Mouse (Mus musculus): ENCODE data around the gene Snx25. TPM values are rescaled to one million over a fixed set of nuclear protein-coding genes. Genes with fewer than 3 reads are reported as not detected.

Snx25 gene
- polyA plus RNA-seq, 1 experiment from 2014 or later, result 9.6 TPM

DNA sequence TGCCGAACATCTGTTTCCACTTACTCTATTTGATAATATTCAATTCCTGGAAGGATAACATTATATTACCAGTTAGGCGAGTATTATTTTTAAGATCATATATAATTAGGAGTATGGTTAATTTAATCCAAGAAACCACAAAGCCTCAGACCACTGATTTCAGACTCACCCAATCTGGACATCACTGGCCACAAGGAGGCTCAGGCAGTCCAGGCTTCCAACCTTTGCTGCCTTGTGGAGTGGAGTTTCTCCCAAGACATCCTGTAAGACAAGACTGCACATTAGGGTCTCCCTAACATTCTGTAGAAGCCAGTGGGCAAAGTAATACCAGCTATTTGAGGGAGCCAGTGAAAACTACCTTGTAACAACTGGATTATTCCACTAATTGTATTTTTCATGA lies 153.7 kb downstream of the Snx25 start:
- Histone ChIP-seq H3K4me3 (ENCODE audit: low read depth, low read length) (0 out of 2 replicates have a peak overlapping the region, but pooled peaks have one; percentile 14), H3K4me2 (ENCODE audit: low read depth, low read length) (peak overlapping the region; percentile 97)
- 50% methylated on average over 2 of the region's 2 CpGs for WGBS

DNA sequence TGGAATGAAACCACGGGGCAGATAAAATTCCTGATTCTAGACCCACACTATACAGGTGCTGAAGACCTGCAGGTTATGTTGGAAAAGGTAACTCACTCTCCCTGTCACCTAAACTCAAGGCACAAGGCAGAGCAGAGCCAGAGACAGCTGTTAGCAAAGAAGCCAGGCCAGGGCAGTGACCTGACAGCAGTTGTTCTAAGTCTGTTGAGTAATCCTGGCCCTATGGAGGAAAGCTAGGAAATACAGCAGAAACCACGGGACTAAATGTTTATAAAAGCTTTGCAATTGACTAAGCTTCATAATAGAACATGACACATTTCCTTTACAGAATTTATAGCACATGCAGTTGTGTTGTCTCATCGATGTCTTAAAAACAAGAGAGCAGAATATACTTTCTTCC lies 156.4 kb downstream of the Snx25 start:
- H3K27ac ChIP-seq (replicated peaks; ENCODE audit: low read depth, low read length), result no peak overlapping the region
- no peak overlapping the region for H3K9ac ChIP-seq (ENCODE audit: low read depth, low read length)
- H3K4me2 ChIP-seq (ENCODE audit: low read depth, low read length), result no peak overlapping the region
- H3K27me3 ChIP-seq (replicated peaks; ENCODE audit: control insufficient read depth, insufficient read depth, low read length), result no peaks in the 10 kb centered on the region
- H3K4me1 ChIP-seq (ENCODE audit: control insufficient read depth, insufficient read depth, low read length), result peaks cover 7% of the 10 kb centered on the region
- H3K36me3 ChIP-seq (ENCODE audit: control insufficient read depth, insufficient read depth, low read length), result peaks cover 40% of the 10 kb centered on the region
- 90% methylated on average over 3 of the region's 3 CpGs for WGBS
- no peak overlapping the region for H3K4me3 ChIP-seq (ENCODE audit: low read depth, low read length)
- no peaks in the 10 kb centered on the region for H3K9me3 ChIP-seq (ENCODE audit: control insufficient read depth, low read length)
- DNase-seq (ENCODE audit: low spot score), result no peak
- no peak for ATAC-seq (ENCODE audit: low read depth)

More for the DNA sequence above, 153.7 kb downstream of the Snx25 start:
- Histone ChIP-seq H3K27ac (replicated peaks; ENCODE audit: low read depth, low read length) (no peak overlapping the region), H3K27me3 (replicated peaks; ENCODE audit: control insufficient read depth, insufficient read depth, low read length) (no peaks in the 10 kb centered on the region), H3K4me1 (ENCODE audit: control insufficient read depth, insufficient read depth, low read length) (peaks cover 9% of the 10 kb centered on the region), H3K9me3 (ENCODE audit: control insufficient read depth, low read length) (no peaks in the 10 kb centered on the region), H3K36me3 (ENCODE audit: control insufficient read depth, insufficient read depth, low read length) (peaks cover 31% of the 10 kb centered on the region), H3K9ac (ENCODE audit: low read depth, low read length) (no peak overlapping the region)
- ATAC-seq (ENCODE audit: low read depth) (no peak), DNase-seq (ENCODE audit: low spot score) (peak; percentile 28)

DNA sequence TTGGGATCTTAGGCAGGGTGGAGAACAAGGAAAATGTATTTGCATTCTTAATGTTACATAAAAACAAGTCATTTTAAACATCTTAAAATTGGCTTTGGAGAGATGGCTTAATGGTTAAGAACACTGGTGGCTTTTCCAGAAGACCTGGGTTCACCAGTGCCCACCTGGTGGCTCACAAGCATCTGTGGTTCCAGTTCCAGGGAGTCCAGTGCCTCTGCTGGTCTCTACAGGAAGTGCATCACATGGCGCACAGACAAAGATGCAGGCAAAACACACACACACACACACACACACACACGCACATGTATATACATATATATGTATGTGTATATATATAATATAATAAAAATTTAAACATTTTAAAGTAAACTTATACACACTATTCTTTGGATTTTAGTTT lies 157.8 kb downstream of the Snx25 start:
- ATAC-seq (ENCODE audit: low read depth) (no peak), DNase-seq (ENCODE audit: low spot score) (no peak)
- no peak overlapping the region for H3K4me3 ChIP-seq (ENCODE audit: low read depth, low read length)
- no peak overlapping the region for H3K27ac ChIP-seq (replicated peaks; ENCODE audit: low read depth, low read length)
- WGBS, result 98% methylated on average over 2 of the region's 2 CpGs
- 0 out of 2 replicates have a peak, but pooled peaks cover 3% of the 10 kb centered on the region for H3K4me1 ChIP-seq (ENCODE audit: control insufficient read depth, insufficient read depth, low read length)
- H3K36me3 ChIP-seq (ENCODE audit: control insufficient read depth, insufficient read depth, low read length), result peaks cover 42% of the 10 kb centered on the region
- no peaks in the 10 kb centered on the region for H3K27me3 ChIP-seq (replicated peaks; ENCODE audit: control insufficient read depth, insufficient read depth, low read length)
- H3K9me3 ChIP-seq (ENCODE audit: control insufficient read depth, low read length), result no peaks in the 10 kb centered on the region
- H3K9ac ChIP-seq (ENCODE audit: low read depth, low read length), result no peak overlapping the region
- no peak overlapping the region for H3K4me2 ChIP-seq (ENCODE audit: low read depth, low read length)

DNA sequence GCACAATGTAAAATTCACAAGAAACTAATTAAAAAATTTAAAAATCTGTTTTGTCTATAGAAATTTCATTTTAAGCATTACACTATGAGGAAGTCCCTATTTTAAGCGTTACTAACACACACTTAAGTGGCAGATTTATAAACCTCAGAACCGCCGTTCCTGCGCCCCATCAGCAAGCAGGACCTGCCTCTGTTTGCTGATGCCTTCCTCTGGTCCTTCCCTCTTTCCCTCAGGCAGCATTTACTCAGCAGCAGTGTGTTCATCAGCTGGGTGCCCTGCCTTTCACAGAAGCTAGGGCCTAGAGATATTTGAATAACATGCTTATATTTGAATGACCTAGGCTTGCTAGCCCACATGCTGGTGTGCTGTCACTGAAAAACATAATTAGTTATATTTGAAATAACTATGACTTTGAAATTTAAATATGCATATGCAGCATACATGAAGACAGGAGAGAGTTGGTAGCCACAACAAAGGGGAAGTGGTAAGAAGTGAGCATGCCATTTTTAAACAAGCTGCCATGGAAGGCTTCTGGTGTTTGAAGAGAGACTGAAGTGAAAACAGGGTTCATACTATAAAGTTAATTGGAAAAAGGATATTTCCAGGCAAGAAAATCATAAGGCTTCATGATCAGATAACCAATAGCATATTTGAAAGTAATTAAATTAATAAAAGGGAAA lies 161.2 kb downstream of the Snx25 start:
- no peak overlapping the region for H3K9ac ChIP-seq (ENCODE audit: low read depth, low read length)
- ATAC-seq (ENCODE audit: low read depth), result no peak
- H3K9me3 ChIP-seq (ENCODE audit: control insufficient read depth, low read length), result no peaks in the 10 kb centered on the region
- peaks cover 35% of the 10 kb centered on the region for H3K36me3 ChIP-seq (ENCODE audit: control insufficient read depth, insufficient read depth, low read length)
- WGBS, result 92% methylated on average over 4 of the region's 4 CpGs
- DNase-seq (ENCODE audit: low spot score), result no peak
- no peaks in the 10 kb centered on the region for H3K4me1 ChIP-seq (ENCODE audit: control insufficient read depth, insufficient read depth, low read length)
- H3K4me3 ChIP-seq (ENCODE audit: low read depth, low read length), result no peak overlapping the region
- no peaks in the 10 kb centered on the region for H3K27me3 ChIP-seq (replicated peaks; ENCODE audit: control insufficient read depth, insufficient read depth, low read length)
- H3K4me2 ChIP-seq (ENCODE audit: low read depth, low read length), result no peak overlapping the region
- H3K27ac ChIP-seq (replicated peaks; ENCODE audit: low read depth, low read length), result no peak overlapping the region

DNA sequence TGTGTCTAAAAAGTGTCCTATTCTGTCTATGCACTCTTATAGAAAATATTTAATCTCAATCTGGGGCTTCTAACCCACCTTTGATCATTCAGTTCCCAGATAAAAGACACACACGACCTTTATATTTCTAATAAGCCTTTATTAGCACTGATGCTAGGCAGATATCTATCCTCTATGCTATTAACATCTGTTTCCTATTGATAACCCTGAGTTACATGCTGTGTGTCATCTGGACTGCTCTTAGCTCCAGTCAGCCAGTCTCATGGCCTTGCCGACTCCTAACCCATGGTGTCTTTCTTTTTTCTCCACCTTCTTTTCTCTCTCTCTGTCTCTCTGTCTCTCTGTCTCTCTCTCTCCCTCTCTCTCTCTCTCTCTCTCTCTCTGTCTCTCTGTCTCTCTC lies 163.8 kb downstream of the Snx25 start:
- no peak for DNase-seq (ENCODE audit: low spot score)
- H3K27me3 ChIP-seq (replicated peaks; ENCODE audit: control insufficient read depth, insufficient read depth, low read length), result no peaks in the 10 kb centered on the region
- no peak overlapping the region for H3K4me2 ChIP-seq (ENCODE audit: low read depth, low read length)
- no peak for ATAC-seq (ENCODE audit: low read depth)
- H3K9me3 ChIP-seq (ENCODE audit: control insufficient read depth, low read length), result no peaks in the 10 kb centered on the region
- H3K4me3 ChIP-seq (ENCODE audit: low read depth, low read length), result no peak overlapping the region
- H3K36me3 ChIP-seq (ENCODE audit: control insufficient read depth, insufficient read depth, low read length), result peaks cover 43% of the 10 kb centered on the region
- no peak overlapping the region for H3K27ac ChIP-seq (replicated peaks; ENCODE audit: low read depth, low read length)
- WGBS, result 47% methylated on average over 2 of the region's 2 CpGs
- H3K4me1 ChIP-seq (ENCODE audit: control insufficient read depth, insufficient read depth, low read length), result no peaks in the 10 kb centered on the region
- H3K9ac ChIP-seq (ENCODE audit: low read depth, low read length), result no peak overlapping the region

DNA sequence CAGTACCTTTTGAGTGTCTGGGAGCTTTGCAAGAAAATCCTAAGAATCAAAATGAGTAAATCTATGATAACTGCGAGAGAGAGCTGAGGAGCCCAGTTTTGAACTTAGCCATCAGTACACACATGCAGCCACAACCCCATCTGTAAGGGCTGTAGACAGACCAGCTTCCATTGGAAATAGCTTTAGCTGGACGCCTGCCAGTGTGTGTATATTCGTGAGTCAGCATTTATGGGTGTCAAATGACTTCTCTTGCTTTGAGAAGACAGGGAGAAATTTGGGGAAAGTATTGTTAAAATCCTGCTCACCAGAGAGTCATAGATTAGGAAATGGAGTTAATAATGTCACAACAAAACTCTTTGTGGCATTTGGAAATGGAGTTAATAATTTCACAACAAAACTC lies 165.3 kb downstream of the Snx25 start:
- H3K4me1 ChIP-seq (ENCODE audit: control insufficient read depth, insufficient read depth, low read length), result no peaks in the 10 kb centered on the region
- WGBS, result 67% methylated on average over 3 of the region's 3 CpGs
- H3K36me3 ChIP-seq (ENCODE audit: control insufficient read depth, insufficient read depth, low read length), result peaks cover 53% of the 10 kb centered on the region
- H3K4me3 ChIP-seq (ENCODE audit: low read depth, low read length), result no peak overlapping the region
- no peak overlapping the region for H3K4me2 ChIP-seq (ENCODE audit: low read depth, low read length)
- H3K27me3 ChIP-seq (replicated peaks; ENCODE audit: control insufficient read depth, insufficient read depth, low read length), result no peaks in the 10 kb centered on the region
- no peak overlapping the region for H3K9ac ChIP-seq (ENCODE audit: low read depth, low read length)
- no peaks in the 10 kb centered on the region for H3K9me3 ChIP-seq (ENCODE audit: control insufficient read depth, low read length)
- no peak for DNase-seq (ENCODE audit: low spot score)
- H3K27ac ChIP-seq (replicated peaks; ENCODE audit: low read depth, low read length), result no peak overlapping the region
- ATAC-seq (ENCODE audit: low read depth), result no peak

Other genes with a start within 250 kb of the Snx25 start
- not detected in 2 replicates for gene Ccdc110, start 217.5 kb downstream of the Snx25 start, polyA plus RNA-seq (2014; fragmentation: Nextera tagmentation; extraction: Ambion mirVana)
- 4.6 and 4.8 TPM in 2 replicates for gene 1700029J07Rik, start 176.9 kb downstream of the Snx25 start, polyA plus RNA-seq (2014; fragmentation: Nextera tagmentation; extraction: Ambion mirVana)
- gene Ufsp2, start 176.6 kb downstream of the Snx25 start, polyA plus RNA-seq (2014; fragmentation: Nextera tagmentation; extraction: Ambion mirVana), result 80.6 and 84.1 TPM in 2 replicates
- gene Lrp2bp, start 152.9 kb downstream of the Snx25 start, polyA plus RNA-seq (2014; fragmentation: Nextera tagmentation; extraction: Ambion mirVana), result 0.35 and 1.1 TPM in 2 replicates
- gene Ankrd37, start 146.5 kb downstream of the Snx25 start, polyA plus RNA-seq (2014; fragmentation: Nextera tagmentation; extraction: Ambion mirVana), result 17.9 and 19.2 TPM in 2 replicates
- 22.9 and 26.0 TPM in 2 replicates for gene Cfap97, start 388 bp downstream of the Snx25 start, polyA plus RNA-seq (2014; fragmentation: Nextera tagmentation; extraction: Ambion mirVana)
- 580 and 582 TPM in 2 replicates for gene Slc25a4, start 59.1 kb upstream of the Snx25 start, polyA plus RNA-seq (2014; fragmentation: Nextera tagmentation; extraction: Ambion mirVana)
- gene Helt, start 142.5 kb upstream of the Snx25 start, polyA plus RNA-seq (2014; fragmentation: Nextera tagmentation; extraction: Ambion mirVana), result 0.39 and 0.72 TPM in 2 replicates